Mouse (Mus musculus) T-cell, adult 2 months (primary cell): Measurements from ENCODE around the gene Pla2g2e.
"Not testable (repeated sequence)": the region's sequence is repeated elsewhere in the genome, so short reads cannot be mapped to it uniquely, and the experiment has no call there.

ENCODE experiments used
- DNase-seq: peaks from one replicate; pipeline ENCODE4 v3.0.0; 2022; ENCODE audit warnings: low spot score

Gene Pla2g2e

DNA sequence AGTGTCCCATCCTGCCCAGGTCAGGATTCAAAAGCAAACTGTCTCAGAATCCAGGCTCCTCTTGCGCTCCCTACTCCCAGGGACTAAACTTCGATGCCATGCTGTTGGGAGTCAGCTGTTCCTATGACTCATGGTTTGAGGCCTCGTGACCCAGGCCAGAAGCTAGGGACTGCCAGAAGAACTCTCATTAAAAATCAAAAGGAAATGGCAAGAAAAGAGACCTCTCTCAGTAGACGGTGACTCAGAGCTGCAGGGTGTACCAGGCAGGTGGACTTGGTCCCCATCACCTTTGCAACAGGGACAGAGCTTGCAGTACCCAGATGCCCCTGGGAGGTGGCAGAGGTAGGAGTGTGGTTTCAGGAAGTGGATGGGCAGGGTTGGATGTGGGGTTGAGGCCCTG, at the start of gene Pla2g2e:
Pla2g2e (plus strand) TSS at position 212 of the 400 bp plus-strand sequence.
- DNase-seq = no peak

DNA sequence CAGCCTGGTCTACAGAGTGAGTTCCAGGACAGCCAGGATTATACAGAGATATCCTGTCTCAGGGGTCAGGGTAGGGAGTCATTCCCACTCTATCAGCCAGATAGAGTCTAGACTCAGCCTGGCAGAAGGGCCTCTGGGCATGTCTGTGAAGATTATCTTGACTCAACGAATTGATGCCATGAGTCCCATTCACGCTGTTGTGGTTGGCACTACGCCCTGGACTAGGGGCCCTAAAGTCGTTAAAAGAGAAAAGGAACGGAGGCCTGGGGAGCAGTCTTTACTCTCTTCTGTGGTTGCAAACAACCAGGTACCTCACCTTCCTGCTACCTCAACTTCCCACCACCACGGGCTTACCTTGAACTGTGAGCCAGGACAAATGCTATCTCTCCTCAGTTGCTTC, 37.9 kb upstream of the Pla2g2e start:
- DNase-seq = no peak

DNA sequence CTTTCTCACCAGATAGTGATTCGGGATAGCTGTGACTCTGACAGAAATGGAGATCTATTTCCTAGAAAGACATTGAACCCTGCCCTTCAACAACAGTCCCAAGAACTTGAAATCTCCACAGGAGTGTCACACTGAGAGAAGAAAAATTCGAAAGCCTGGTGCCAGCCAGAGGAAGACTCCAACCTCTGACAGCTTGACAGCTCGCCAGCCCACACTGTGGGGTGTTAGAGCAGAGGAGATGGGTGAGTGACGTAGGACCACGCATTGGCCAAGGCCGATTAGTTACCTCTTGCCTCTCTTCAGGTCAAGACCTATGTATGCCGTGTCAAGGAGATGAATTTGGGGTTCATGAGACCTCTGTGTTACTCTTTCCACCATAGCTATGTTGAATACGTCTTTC, 37.0 kb upstream of the Pla2g2e start:
- no peak for DNase-seq

DNA sequence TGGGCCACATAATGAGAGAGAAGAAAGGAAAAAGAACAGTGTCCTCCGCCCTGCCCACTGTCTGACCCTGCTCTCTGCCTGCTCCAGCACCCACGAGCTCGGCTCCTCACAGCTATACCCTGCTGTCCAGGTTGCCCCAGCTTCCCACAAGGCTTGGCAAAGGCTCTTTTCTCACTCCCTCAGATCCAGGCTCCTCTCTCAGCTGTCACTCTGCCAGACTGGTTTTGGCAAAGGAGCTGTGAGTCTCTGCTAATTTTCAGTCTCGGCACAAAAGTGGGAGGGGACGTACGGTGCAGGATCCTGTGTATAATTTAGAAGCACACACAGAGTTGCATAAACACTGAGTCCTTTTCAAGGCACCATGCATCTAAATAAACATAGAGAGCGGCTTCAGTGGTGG, 36.4 kb upstream of the Pla2g2e start:
- DNase-seq = no peak

DNA sequence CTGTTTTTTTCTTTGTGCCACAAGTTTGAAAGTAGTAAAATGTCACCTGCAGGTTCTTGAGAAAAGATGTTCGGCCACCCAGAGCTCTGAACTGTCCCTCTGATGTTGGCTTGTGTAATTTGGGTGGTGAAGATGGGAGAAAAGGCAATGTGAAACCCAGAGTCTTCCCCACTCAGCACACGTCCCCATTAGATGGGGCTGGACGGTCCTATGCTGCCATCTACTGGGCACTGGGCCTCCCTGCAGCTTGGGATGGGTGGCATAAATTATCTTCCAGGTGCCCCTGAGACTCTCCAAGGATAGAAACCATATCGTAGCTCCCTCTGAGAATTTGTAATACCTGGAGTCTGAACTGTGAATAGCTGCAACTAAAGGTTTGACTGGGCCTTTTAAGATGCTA, 26.3 kb upstream of the Pla2g2e start:
- peak; percentile 49 for DNase-seq

DNA sequence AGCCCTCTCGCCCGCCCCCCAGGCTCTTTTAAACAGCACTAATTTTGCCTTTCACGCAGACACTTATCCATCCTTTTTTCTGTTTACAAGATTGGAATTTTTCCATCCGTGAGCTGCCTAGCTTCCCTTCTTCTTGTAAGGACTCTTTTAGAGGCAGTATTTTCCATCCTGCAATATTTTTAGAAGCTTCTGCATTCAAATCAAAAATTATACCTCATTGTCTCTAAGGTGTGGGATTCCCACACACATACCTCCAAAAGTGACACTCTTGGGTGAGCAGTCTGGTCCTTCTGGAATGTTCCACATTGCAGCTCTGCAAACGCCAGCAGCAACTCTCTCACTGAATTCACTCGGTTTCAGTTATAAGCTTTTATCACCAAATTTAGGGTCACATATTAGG, 24.8 kb upstream of the Pla2g2e start:
- no peak for DNase-seq

DNA sequence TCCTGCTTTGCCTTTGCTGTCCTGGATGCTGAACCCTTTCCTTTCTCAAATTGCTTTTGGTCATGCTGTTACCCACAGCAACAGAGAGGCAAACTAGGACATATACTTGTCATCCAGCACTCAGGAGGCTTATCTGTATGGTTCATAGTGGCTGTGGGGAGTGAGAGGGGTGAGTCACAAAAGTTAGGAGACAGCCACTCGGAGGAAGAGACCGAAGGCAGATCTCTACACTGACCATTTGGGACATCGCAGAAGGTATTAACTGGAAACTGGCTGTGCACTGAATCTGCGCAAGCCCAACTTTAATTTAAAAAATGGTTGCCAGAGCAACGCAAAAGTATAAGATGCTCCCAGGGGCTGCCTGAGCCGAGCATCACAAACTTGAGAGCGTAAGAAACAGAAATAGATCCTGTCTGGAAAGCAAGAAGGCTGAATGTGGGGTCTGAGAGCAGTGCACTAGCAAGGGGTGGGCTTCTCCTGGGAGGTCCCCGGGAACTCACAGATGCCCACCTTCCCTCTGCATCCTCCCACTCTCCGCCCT, 22.6 kb upstream of the Pla2g2e start:
- no peak for DNase-seq

DNA sequence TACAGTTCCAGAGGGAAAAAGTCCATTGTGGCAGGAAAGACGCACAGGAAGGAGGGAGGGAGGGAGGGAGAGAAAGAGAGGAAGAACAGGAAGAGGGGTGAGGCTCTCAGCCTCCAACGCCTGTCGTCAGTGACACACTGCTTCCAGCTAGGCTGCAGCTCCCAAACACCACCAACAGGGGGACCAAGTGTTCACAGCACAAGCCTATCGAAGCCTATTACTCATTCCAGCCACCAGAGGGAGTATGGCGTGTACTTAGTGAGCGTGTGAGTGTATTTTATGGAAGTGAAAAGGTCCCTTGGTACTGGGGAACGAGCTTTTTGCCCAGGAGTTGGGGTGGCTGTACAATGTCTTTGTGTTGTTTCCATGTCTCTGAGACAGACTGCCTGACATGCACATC, 21.3 kb upstream of the Pla2g2e start:
- DNase-seq = peak; percentile 42

DNA sequence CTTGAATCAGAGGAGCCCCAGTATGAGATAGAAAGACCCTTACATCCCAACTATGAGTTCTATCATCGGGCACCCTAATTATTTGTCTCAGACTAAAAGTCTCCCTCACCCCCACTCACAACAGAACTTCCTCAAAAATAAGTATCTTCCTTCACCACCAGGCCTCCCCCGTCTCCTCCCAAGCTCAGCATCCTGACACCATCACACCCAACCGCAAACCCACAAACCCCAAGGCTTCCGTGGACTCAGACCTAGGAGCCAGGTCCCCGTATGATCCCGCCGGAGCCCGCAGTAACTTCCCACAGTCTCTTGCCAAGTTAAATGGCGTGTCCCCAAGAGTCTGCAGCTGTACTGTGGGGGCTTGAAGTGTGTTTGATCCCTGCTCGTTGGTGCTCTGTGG, 20.2 kb upstream of the Pla2g2e start:
- DNase-seq = no peak

DNA sequence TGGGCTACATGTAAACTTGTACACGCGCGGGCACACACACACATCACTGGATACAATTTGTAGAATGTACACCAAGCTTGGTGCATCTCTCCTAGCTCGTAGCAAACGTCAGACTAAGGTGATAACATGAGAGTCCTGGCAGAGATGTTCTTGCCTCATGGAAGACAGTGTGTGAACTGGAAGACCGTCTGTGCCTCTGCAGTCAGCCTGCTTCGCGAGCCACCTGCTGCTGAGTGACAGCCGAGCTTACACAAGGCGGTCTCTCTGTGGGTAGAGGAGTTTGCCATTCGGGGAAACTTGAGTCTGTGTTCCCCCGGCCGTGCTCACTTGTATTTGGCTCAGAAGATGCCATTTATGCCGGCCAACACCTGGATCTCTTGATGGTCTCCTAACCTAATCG, 19.3 kb upstream of the Pla2g2e start:
- no peak for DNase-seq

DNA sequence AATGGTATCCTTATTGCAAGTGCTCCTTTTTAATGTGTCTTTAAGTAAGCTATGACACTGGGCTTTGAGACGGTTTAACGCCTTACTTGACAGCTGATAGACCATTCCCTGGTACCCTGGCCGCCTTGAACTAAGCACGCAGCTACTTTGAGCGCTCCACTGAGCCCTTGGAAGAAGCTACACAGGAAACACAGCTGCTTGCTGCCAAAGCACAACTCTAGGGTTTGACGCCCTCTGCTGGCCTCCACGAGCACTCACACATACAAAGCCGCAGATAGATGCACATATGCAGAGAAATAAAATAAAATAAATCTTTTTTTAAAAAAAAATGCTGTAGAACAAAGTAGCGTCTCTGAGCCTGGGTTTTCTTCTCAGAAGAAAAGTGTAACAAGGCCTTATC, 18.5 kb upstream of the Pla2g2e start:
- no peak for DNase-seq

DNA sequence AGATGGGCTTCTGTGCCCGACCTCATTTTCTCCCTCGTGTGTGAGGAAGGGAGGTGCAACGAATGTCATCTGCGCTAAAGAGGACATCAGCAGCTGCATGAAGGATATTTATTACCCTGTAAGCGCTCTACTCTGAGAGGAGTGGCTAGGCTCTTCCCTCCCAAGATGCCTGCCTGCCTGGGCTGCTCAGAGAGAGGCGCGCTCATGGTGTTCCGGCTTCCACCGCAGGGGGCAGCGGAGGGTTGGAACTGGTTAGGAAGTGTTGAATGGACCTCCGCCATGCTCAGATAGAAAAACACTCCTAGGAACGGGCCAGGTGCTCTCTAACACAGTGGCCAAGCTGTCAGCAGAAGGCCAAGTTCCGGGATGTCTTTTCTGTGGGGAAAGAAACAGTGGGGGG, 18.0 kb upstream of the Pla2g2e start:
- DNase-seq = peak; percentile 10

DNA sequence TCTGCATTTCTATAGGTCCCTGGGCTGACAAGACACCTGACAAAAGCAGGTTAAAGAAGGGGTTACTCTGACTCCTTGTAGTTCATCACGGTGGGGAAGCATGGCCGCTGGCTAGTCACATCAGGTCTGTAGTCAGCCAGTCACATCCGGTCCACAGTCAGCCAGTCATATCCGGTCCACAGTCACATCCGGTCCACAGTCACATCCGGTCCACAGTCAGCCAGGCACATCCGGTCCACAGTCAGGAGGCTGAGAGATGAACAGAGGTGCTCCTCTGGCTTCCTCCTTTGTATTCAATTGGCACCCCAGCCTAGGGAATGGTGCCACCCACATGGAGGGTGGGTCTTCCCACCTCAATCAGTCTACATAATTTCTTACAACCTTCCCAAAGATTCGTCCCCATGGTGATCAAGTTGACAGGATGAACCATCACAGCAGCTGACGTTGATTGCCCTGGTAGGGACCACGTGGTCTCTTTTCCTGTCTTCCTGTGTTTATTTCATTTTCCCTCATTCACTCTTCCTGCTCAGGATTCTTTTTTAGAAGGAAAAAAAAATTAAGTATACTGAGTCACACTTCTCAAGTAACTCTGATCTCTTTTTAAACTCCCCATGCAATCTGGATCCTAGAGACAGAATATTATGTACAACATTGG, 14.3 kb upstream of the Pla2g2e start, which contains the start of gene Pla2g5:
Pla2g5 (minus strand) TSS at position 139 of the 655 bp plus-strand sequence.
- peak; percentile 52 for DNase-seq

DNA sequence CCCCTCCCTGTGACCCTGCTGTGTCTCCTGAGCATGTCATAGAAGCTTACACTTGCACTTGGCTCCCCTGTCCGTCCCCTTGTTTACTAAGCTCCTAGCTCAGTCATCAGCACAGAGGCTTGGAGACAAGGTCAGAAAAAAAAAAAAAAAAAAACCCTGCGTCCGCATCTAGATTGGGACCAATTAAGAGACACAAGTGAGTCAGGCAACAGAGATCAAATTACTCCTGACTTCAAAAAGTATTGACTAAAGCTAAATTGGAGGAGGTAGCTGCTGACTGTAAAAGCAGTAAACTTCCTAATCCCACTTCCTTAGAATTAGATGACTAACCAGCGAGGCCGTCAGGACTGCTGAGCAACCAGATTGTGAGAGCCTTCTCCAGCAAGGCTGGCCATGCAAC, 12.7 kb upstream of the Pla2g2e start:
- DNase-seq = no peak

DNA sequence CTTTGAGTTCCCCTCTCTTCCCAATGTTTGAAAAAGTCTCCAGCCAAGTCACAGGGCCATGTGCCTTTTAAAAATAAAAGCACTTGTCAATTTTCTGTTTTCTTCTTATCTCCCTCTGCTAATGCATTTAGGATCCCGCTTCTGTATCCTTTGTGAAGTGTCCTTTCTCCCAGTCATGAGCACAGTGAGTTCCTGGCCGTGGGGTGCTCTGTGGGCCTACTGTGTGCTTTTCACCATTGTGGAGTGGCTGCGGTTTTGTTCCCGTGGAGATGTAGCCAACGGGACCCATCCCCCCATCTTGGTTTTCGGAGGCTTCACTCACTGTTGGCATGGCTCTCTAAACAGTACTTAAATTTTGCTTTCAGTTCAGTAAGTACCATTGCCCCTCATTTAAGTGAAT, 11.8 kb upstream of the Pla2g2e start:
- DNase-seq = no peak

DNA sequence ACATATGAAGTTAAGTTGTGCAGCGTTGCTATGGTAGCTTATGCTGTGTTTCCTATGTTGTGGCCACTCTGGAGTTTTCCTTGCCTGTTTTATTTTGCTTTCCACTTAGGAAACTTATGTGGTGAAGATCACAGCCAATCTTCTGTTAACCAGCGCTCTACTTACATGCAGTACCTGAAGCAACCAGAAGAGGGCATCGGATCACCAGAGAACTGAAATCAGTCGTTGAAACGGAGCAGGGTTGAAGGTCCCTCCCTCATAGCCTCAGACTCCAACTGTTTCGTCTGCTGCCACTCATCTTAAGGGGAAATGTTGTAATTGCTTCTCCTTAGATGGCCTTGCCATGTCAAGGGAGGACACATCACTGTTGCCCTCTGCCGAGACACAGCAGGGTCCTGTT, 11.3 kb upstream of the Pla2g2e start:
- peak; percentile 59 for DNase-seq

DNA sequence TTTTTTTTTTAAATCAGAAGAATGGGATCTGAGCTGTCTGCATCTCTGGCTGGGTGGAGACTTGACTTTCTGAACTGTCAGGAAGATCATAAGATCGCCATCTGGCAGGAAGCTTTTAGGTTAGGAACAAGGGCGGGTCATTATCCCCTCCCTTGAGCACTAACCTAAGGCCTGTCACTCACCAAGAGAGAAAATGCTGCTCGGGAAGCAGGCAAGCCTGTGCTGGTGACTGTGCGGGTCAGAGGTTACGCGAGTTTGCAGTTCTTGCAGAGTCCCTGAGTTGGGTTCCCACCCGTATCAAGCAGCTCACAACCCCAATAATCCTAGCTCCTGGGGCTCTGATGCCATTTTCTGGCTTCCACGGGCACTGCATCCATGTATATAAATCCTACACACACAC, 9.1 kb upstream of the Pla2g2e start:
- DNase-seq = no peak

DNA sequence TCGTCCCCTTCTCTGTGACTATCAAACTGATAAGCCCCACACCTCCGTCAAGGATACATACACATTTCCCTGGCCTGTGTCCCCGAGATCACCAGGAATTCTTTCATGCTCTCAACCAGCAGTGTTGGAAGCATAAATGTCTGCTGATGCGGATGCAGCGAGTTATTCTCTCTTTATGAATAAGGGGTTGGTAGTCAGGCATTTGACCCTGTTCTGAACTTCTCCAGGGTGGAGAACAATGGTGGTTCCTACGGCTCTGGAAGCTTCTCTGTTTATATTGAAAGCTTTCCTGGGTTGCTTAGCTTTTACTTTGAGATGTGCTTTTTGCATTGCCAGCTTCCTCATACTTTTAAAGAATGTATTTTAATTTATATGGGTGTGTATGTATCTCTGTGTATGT, 3.9 kb upstream of the Pla2g2e start, which contains the start of gene Gm13030:
Gm13030 (minus strand) TSS at position 101 of the 400 bp plus-strand sequence.
- no peak for DNase-seq

DNA sequence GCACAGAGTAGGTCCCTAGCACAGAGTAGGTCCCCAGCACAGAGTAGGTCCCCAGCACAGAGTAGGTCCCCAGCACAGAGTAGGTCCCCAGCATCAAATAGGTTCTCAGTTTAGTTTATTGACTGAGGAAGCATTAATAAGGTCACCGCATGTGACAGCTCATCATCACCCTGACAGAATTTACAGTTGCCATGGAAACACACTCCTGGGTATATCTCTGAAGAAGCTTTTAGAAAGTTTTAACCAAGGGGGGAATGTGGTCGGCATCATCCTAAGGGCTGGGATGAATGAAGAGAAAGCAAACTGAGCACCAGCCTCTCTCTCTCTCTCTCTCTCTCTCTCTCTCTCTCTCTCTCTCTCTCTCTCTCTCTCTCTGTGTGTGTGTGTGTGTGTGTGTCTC, 2.5 kb upstream of the Pla2g2e start:
- not testable (repeated sequence) for DNase-seq

DNA sequence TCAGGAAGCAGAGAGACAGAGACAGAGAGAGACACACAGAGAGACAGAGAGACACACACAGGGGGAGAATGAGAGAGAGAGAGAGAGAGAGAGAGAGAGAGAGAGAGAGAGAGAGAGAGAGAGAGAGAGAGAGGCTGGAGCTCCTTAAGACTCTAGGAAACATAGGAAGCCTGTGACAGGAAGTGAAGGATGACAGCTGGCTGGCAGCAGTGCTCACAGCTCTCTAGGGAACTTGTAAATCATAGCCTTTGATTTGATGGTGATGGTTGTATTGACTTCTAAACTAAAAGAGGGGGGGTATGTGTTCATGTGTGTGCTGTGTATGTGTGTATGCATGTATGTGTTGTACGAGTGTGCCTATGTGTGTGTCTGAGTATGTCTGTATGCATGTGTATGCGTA, 1.8 kb upstream of the Pla2g2e start:
- no peak for DNase-seq

DNA sequence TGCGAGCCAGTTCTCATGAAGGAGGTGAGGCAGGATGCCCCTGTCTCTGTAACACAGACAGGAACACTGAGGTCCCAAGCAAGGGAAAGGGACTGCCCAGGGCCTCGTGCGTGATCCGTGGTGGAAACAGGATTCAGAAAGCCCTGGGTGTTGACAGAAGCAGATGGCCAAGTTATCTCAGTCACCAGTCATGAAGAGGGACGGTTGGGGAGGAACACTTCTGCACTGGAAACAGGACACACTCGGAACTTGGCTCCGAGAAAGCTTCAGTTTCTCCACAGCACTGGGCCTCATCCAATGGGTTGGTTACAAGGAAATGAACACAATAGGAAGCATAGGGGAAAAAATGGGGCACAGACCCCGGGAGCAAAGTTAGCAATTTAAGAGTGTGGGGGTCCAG, 1.0 kb downstream of the Pla2g2e start:
- DNase-seq = no peak

DNA sequence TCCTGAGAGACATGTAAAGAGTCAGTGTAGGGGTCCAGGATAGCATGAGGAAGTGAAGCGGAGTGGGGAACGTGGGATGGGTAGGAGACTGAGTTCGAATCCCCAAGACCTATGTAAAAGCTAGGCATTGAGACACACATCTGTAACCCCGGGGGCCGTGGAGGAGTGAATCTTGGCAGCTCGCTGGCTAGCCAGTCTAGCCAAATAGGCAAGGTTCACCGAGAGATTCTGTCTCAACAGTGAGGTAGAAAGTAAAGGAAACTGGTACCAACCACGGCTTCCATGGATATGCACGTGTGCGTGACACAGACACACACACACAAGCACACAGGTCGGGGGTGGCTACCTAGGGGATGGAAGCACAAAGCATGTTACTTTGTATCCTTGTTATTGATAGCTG, 2.1 kb downstream of the Pla2g2e start:
- DNase-seq = no peak

DNA sequence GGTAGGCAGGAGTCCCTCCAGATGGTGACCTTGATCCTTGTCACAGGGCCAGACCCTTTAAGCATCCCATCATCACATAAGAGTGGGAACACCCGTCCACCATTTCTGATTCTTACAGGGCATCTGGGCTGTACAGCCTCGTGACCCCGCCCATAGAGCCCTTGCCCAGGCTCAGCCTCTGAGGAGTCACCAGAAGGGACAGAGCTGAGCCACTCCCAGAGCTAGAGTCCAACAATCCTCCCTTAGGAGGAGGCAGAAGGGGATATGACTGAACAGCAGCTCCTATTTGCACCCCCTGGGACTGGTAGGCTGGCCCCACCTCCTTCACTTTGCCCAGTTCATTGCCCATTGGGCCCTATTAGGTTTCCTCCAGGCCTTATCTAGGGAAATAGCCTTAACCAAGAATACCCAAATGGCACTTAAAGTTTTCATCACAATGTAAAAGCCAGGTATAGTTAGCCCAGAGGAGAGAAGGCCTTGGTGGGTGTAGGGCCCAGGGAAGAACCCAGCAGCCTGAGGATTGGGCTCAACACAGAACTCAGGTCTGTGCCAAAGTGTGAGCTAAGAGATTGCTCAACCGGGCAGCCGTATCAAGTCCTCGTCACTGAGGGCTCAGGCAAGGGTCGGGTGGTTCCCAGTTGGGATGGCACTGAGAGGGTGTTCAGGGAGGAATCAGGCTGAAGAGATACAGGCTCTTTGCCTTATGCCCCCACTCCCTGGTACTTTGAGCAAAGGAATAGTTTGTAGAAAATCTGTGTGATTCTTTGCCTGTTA, 3.3 kb downstream of the Pla2g2e start:
- DNase-seq = no peak
